Mouse (Mus musculus) testis, adult 2 months (tissue): ENCODE measurements around the gene Ednrb. TPM values are rescaled to one million over a fixed set of nuclear protein-coding genes. Genes with fewer than 3 reads are reported as not detected.

Experiments
- H3K27ac ChIP-seq: fragments of 200-500 bp; 2 replicates; pipeline ENCODE4 v1.5.1; 2012; ENCODE audit warnings: low read depth, low read length; ENCODE audit not compliant: control insufficient read depth, insufficient read depth
- H3K27me3 ChIP-seq: fragments of 200-500 bp; 2 replicates; pipeline ENCODE4 v1.6.1; 2012; ENCODE audit warnings: mild to moderate bottlenecking, low read length, moderate library complexity; ENCODE audit not compliant: control insufficient read depth, insufficient read depth
- H3K36me3 ChIP-seq: fragments of 200-500 bp; 2 replicates; pipeline ENCODE4 v1.6.1; 2012; ENCODE audit warnings: mild to moderate bottlenecking, low read length; ENCODE audit not compliant: control insufficient read depth, insufficient read depth
- H3K4me1 ChIP-seq: fragments of 200-500 bp; 2 replicates; pipeline ENCODE4 v1.6.1; 2012; ENCODE audit warnings: low read length; ENCODE audit not compliant: control insufficient read depth, insufficient read depth
- H3K4me3 ChIP-seq: fragments of 200-500 bp; 2 replicates; pipeline ENCODE4 v1.5.1; 2012; ENCODE audit warnings: low read depth, mild to moderate bottlenecking, low read length, moderate library complexity, mixed read lengths; ENCODE audit not compliant: control insufficient read depth
- CTCF ChIP-seq: fragments of 200-500 bp; IDR thresholded peaks from 2 replicates; pipeline ENCODE4 v1.5.1; 2012; ENCODE audit warnings: low read depth, mild to moderate bottlenecking, inconsistent platforms, low read length, moderate library complexity; ENCODE audit not compliant: control insufficient read depth, insufficient read depth, insufficient replicate concordance
- POLR2A ChIP-seq: fragments of 200-500 bp; IDR thresholded peaks from 2 replicates; pipeline ENCODE4 v1.6.1; 2012; ENCODE audit warnings: low read depth, mild to moderate bottlenecking, inconsistent platforms, low read length, moderate library complexity; ENCODE audit not compliant: control insufficient read depth
- polyA plus RNA-seq: library from polyadenylated mRNA; depleted of rRNA; stranded (reverse); fragments of >200 nt; gene quantifications from 2 replicates; pipeline ENCODE4 v1.2.3, GENCODE M21; 2012

The Ednrb gene
- polyA plus RNA-seq, 1 experiment = 0.10 TPM

DNA sequence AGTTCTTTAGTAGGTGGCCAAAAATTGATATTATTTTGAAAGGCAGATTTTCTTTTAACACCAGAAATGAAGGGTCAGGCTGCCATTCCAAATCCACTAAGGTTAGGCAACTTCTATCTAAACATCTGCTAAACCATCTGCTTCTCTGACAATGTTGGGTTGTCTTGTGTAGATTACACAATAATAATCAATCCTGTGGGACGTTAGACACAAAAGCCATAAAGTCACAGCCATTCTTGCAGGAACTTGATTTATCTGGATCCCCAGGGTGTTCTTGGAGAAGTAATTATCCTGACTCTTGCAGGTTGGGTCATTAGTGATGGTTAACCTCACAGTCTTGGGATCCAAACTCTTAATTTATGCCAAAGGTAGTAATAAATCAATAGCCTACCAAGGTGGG lies 21.6 kb downstream of the Ednrb start:
- H3K27ac ChIP-seq = no peak overlapping the region
- no peaks in the 10 kb centered on the region for H3K36me3 ChIP-seq
- H3K4me3 ChIP-seq = no peak overlapping the region
- TF ChIP-seq CTCF (no peak), POLR2A (no peak)
- no peaks in the 10 kb centered on the region for H3K27me3 ChIP-seq
- no peaks in the 10 kb centered on the region; the same call in none of the 2 replicates for H3K4me1 ChIP-seq

DNA sequence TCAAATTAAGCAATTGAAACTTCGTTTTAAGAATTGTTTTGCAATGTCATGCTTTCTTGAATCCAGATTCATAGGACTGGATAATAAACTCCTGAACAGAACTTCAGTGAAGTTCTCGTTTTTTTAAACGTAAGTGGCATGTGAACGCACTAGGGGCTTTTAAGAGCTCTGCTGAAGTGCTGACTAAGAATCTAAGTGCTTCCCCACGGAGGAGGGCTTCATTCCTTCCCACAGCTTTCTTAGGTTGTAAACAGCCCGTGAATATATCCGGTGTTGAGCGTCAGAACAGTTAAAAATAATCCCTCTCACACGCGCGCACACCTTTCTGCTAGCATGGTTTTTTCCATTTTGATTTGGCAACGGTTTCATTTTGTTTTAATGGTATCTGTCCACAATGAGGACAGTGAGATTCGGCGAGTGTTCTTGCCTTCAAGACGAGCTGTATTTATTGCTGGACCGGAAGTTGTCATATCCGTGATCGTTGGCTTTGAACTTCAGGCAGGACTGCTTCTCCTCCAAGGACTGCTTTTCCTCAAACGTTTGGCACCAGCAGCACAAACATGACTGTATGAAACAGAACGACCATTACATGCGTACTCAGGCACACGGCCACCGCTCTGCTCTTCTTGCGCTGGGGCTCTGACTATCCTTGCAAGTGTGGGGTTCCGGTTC lies 27.4 kb downstream of the Ednrb start:
- Histone ChIP-seq H3K36me3 (no peaks in the 10 kb centered on the region), H3K4me3 (peak overlapping the region; percentile 43), H3K27ac (no peak overlapping the region), H3K27me3 (no peaks in the 10 kb centered on the region), H3K4me1 (no peaks in the 10 kb centered on the region; the same call in 1 of the 2 replicates)
- TF ChIP-seq CTCF = no peak

DNA sequence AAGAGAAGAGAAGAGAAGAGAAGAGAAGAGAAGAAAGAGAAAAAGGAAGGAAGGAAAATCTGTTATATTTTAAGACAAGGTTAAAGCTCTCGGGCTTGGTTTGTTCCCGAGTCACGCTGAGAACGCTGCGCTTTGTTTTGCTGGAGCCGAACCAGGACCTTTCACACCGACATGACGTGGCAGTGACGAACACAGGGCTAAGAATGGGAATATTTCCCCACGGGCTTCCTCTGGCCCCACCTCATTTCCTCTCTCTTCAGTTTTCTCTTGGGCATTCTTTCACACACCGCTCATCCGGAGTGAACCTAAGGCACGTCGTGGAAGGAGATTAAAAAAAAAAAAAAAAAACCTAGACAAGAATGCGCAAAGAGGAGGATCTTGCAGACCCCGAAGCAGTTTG lies 28.7 kb downstream of the Ednrb start:
- no peaks in the 10 kb centered on the region for H3K36me3 ChIP-seq
- no peak overlapping the region for H3K4me3 ChIP-seq
- TF ChIP-seq CTCF (no peak), POLR2A (no peak)
- no peak overlapping the region for H3K27ac ChIP-seq
- no peaks in the 10 kb centered on the region for H3K27me3 ChIP-seq
- no peaks in the 10 kb centered on the region; the same call in 1 of the 2 replicates for H3K4me1 ChIP-seq

- H3K4me3 ChIP-seq = no peak overlapping the region
- H3K4me1 ChIP-seq = no peaks in the 10 kb centered on the region; the same call in 1 of the 2 replicates
- H3K27me3 ChIP-seq = no peaks in the 10 kb centered on the region
- TF ChIP-seq POLR2A (no peak), CTCF (no peak)
- H3K36me3 ChIP-seq = no peaks in the 10 kb centered on the region
- no peak overlapping the region for H3K27ac ChIP-seq
Observed at GRCm38 (mm10) chr14:103814015-103814691, 30.0 kb downstream of the Ednrb start.

GRCm38 (mm10) chr14:103813246-103813645 lies 31.0 kb downstream of the Ednrb start:
- no peaks in the 10 kb centered on the region; the same call in 1 of the 2 replicates for H3K4me1 ChIP-seq
- no peaks in the 10 kb centered on the region for H3K36me3 ChIP-seq
- H3K27me3 ChIP-seq = no peaks in the 10 kb centered on the region
- no peak overlapping the region for H3K4me3 ChIP-seq
- TF ChIP-seq CTCF = no peak
- TF ChIP-seq POLR2A = no peak
- no peak overlapping the region for H3K27ac ChIP-seq

GRCm38 (mm10) chr14:103811291-103811690 lies 32.9 kb downstream of the Ednrb start:
- no peak overlapping the region for H3K27ac ChIP-seq
- TF ChIP-seq CTCF (no peak), POLR2A (no peak)
- H3K36me3 ChIP-seq = no peaks in the 10 kb centered on the region
- no peak overlapping the region for H3K4me3 ChIP-seq
- H3K27me3 ChIP-seq = no peaks in the 10 kb centered on the region
- H3K4me1 ChIP-seq = no peaks in the 10 kb centered on the region

DNA sequence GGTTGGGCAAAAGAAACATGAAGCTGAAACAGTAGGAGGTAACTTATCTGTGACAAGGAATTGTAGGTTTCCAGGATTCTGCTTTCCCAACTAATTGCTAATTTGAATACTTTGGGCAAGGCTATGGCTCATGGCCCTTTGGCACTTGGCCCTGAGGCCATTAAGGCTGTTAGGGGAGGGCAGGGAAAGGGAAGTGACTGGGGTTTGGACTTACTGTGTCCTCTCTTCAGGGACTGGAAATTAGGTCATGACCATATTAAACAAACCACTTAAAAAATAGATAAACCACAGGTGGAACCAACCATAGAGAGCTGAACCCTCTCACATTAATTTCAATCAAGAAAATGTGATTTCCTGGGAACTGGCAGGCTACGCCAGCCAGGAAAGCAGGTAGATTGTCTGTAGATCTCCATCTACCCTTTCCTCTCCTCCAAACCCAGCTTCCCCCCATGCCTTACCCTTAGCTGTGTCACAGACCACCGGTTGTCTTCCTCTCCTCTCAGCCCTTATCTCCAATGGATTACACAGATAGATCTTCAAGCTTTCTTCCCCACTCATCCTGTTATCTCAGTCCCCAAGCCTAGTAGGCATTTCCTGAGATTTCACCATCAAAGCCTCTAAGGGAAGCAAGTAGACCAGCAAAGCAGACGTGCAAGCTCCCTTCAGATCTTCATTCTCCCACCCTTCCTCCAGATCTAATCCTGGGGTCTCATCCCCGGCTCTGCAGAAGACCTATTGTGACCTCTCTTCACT lies 40.1 kb downstream of the Ednrb start:
- Histone ChIP-seq H3K36me3 (no peaks in the 10 kb centered on the region), H3K4me3 (no peak overlapping the region), H3K27ac (no peak overlapping the region), H3K4me1 (no peaks in the 10 kb centered on the region), H3K27me3 (no peaks in the 10 kb centered on the region)
- TF ChIP-seq POLR2A (no peak), CTCF (no peak)
